Mouse (Mus musculus): ENCODE measurements around the gene Hmgcs2. TPM values are rescaled to one million over a fixed set of nuclear protein-coding genes. Genes with fewer than 3 reads are reported as not detected.

Hmgcs2 gene
- 100 to 1,000 TPM in 1 of 2 experiments, 10 to 100 TPM in 1; 30.6 to 130 TPM for total RNA-seq (2021)
- long read RNA-seq, experiment 1, transcript Hmgcs2-201 (10 exons, 3,290 nt), result major isoform, 86 of 105 reads
- long read RNA-seq, experiment 1, partial matches to known transcripts, result 10 of 105 reads
- long read RNA-seq, experiment 1, other reads (novel, unspliced or antisense), result 9 of 105 reads
- long read RNA-seq, experiment 2, transcript Hmgcs2-201 (10 exons, 3,290 nt), result major isoform, 29 of 32 reads
- long read RNA-seq, experiment 2, partial matches to known transcripts, result 1 of 32 reads
- long read RNA-seq, experiment 2, other reads (novel, unspliced or antisense), result 2 of 32 reads

- no peak for DNase-seq (ENCODE audit: low spot score in 2 of 2)
Observed at GRCm38 (mm10) chr3:98280204-98280932, at the start of gene Hmgcs2. Gene Hmgcs2, plus strand, starts transcription at chr3:98280435.

- no peak for DNase-seq (ENCODE audit: low spot score in 2 of 2)
Observed at GRCm38 (mm10) chr3:98233504-98233903, 46.7 kb upstream of the Hmgcs2 start.

GRCm38 (mm10) chr3:98236266-98236665 lies 44.0 kb upstream of the Hmgcs2 start:
- DNase-seq (ENCODE audit: low spot score in 2 of 2), result no peak

GRCm38 (mm10) chr3:98237240-98237639 lies 43.0 kb upstream of the Hmgcs2 start:
- no peak for DNase-seq (ENCODE audit: low spot score in 2 of 2)

- no peak for DNase-seq (ENCODE audit: low spot score in 2 of 2)
Observed at GRCm38 (mm10) chr3:98238150-98238549, 42.1 kb upstream of the Hmgcs2 start.

- no peak for DNase-seq (ENCODE audit: low spot score in 2 of 2)
Observed at GRCm38 (mm10) chr3:98242051-98242450, 38.2 kb upstream of the Hmgcs2 start.

GRCm38 (mm10) chr3:98242458-98243037 lies 37.7 kb upstream of the Hmgcs2 start:
- DNase-seq (ENCODE audit: low spot score in 2 of 2), result no peak

GRCm38 (mm10) chr3:98245892-98246291 lies 34.3 kb upstream of the Hmgcs2 start:
- no peak for DNase-seq (ENCODE audit: low spot score in 2 of 2)

GRCm38 (mm10) chr3:98246985-98247751 lies 33.1 kb upstream of the Hmgcs2 start:
- no peak for DNase-seq (ENCODE audit: low spot score in 2 of 2)

- DNase-seq (ENCODE audit: low spot score in 2 of 2), result no peak
Observed at GRCm38 (mm10) chr3:98249378-98249777, 30.9 kb upstream of the Hmgcs2 start.

- DNase-seq (ENCODE audit: low spot score in 2 of 2), result no peak
Observed at GRCm38 (mm10) chr3:98249833-98250448, 30.3 kb upstream of the Hmgcs2 start.

GRCm38 (mm10) chr3:98254059-98254458 lies 26.2 kb upstream of the Hmgcs2 start:
- no peak for DNase-seq (ENCODE audit: low spot score in 2 of 2)

GRCm38 (mm10) chr3:98254656-98255583 lies 25.3 kb upstream of the Hmgcs2 start:
- DNase-seq (ENCODE audit: low spot score in 2 of 2), result no peak

- DNase-seq (ENCODE audit: low spot score in 2 of 2), result no peak
Observed at GRCm38 (mm10) chr3:98258723-98259122, 21.5 kb upstream of the Hmgcs2 start.

GRCm38 (mm10) chr3:98259271-98259751 lies 20.9 kb upstream of the Hmgcs2 start:
- DNase-seq (ENCODE audit: low spot score in 2 of 2), result no peak

- DNase-seq (ENCODE audit: low spot score in 2 of 2), result no peak
Observed at GRCm38 (mm10) chr3:98260534-98260933, 19.7 kb upstream of the Hmgcs2 start.

GRCm38 (mm10) chr3:98261415-98261814 lies 18.8 kb upstream of the Hmgcs2 start:
- no peak for DNase-seq (ENCODE audit: low spot score in 2 of 2)

- no peak for DNase-seq (ENCODE audit: low spot score in 2 of 2)
Observed at GRCm38 (mm10) chr3:98262133-98262532, 18.1 kb upstream of the Hmgcs2 start.

- DNase-seq (ENCODE audit: low spot score in 2 of 2), result no peak
Observed at GRCm38 (mm10) chr3:98267249-98267651, 13.0 kb upstream of the Hmgcs2 start.
